17 mouse cellular contexts compared by ENCODE assay signal in genomic region chr7:16156105-16156714, GRCm38 (mm10). TPM values are rescaled to one million over a fixed set of nuclear protein-coding genes. Genes with fewer than 3 reads are reported as not detected.
DNase-seq lines count a peak whose midpoint lies in the region; ATAC-seq and TF ChIP-seq lines count a peak whose summit lies in the region.
"Had no signal": no experiment of that assay in that cellular context is flagged by ENCODE, and none has a peak within 500 bp of the region (broad histone marks: within the 10 kb centered on the region; RNA-seq: fewer than 3 reads in every experiment).

No protein-coding gene starts in this region.

- TF ChIP-seq POLR2A in cerebellum, adult 2 months (IDR thresholded peaks at IDR 0.05; ENCODE audit: borderline replicate concordance, insufficient read depth, low read length) = no peak
- no peak for TF ChIP-seq POLR2A in small intestine, adult 2 months (IDR thresholded peaks at IDR 0.05; ENCODE audit: low read depth, low read length)

- H3K27me3 ChIP-seq in cerebellum, adult 2 months (ENCODE audit: control insufficient read depth, insufficient read depth, low read length) = no peaks in the 10 kb centered on the region
- peaks cover 28% of the 10 kb centered on the region for H3K27me3 ChIP-seq in heart, embryonic 12.5 days (replicated peaks)
- peaks cover 6% of the 10 kb centered on the region; the same call in 1 of the 2 replicates for H3K27me3 ChIP-seq in small intestine, adult 2 months (ENCODE audit: control insufficient read depth, insufficient read depth, low read length)
- peaks cover 35% of the 10 kb centered on the region for H3K27me3 ChIP-seq in midbrain, embryonic 10.5 days (ENCODE audit: low read depth, poor library complexity, severe bottlenecking)

- no peak overlapping the region for H3K9ac ChIP-seq in heart, embryonic 12.5 days
- H3K9ac ChIP-seq: embryonic facial prominence, embryonic 15.5 days; hindbrain, embryonic 13.5 days; lung, embryonic 15.5 days; midbrain, embryonic 15.5 days had no signal

- peak overlapping the region; percentile 37; the same call in 1 of the 2 replicates for H3K27ac ChIP-seq in cerebellum, adult 2 months (ENCODE audit: insufficient read depth, low read length)
- peak overlapping the region; percentile 38 for H3K27ac ChIP-seq in left cerebral cortex, adult 2 months
- H3K27ac ChIP-seq in heart, embryonic 12.5 days (ENCODE audit: poor library complexity, severe bottlenecking) = peak overlapping the region; percentile 48
- peak overlapping the region; percentile 47; the same call in 1 of the 2 replicates for H3K27ac ChIP-seq in small intestine, adult 2 months (ENCODE audit: insufficient read depth, low read depth, low read length)
- no peak overlapping the region for H3K27ac ChIP-seq in midbrain, embryonic 10.5 days (replicated peaks)
- H3K27ac ChIP-seq: forebrain, embryonic 10.5 days; hindbrain, embryonic 13.5 days; limb, embryonic 10.5 days; lung, embryonic 15.5 days; midbrain, embryonic 15.5 days had no signal

- WGBS in cerebellum, adult 2 months = 25% methylated on average over 8 of the region's 8 CpGs
- 32% methylated on average over 8 of the region's 8 CpGs for WGBS in heart, embryonic 12.5 days
- WGBS in small intestine, adult 2 months = 33% methylated on average over 8 of the region's 8 CpGs
- WGBS in midbrain, embryonic 10.5 days = 85% methylated on average over 8 of the region's 8 CpGs

- no peak overlapping the region for H3K4me2 ChIP-seq in heart, embryonic 12.5 days
- H3K4me2 ChIP-seq: embryonic facial prominence, embryonic 15.5 days; hindbrain, embryonic 13.5 days; liver, embryonic 11.5 days; lung, embryonic 15.5 days; midbrain, embryonic 15.5 days had no signal

- DNase-seq in cerebellum, adult 2 months = no peak
- DNase-seq in cerebellum, postnatal 10 days = no peak
- DNase-seq in left cerebral cortex, adult 2 months (ENCODE audit: extremely low spot score in 1 of 2, low spot score in 2 of 2) = no peak
- no peak for DNase-seq in left cerebral cortex, postnatal 10 days (ENCODE audit: extremely low spot score in 1 of 2, low spot score in 2 of 2)
- no peak for DNase-seq in midbrain, embryonic 10.5 days (ENCODE audit: low spot score)
- DNase-seq in thymus, postnatal 10 days (ENCODE audit: low spot score in 2 of 2) = no peak
- DNase-seq: thymus, postnatal 36 days had no signal

- no peak overlapping the region for H3K4me3 ChIP-seq in cerebellum, adult 2 months (replicated peaks; ENCODE audit: insufficient read depth, low read depth, low read length)
- no peak overlapping the region for H3K4me3 ChIP-seq in left cerebral cortex, adult 2 months
- H3K4me3 ChIP-seq in heart, embryonic 12.5 days = no peak overlapping the region
- no peak overlapping the region for H3K4me3 ChIP-seq in small intestine, adult 2 months (ENCODE audit: low read depth, low read length)
- H3K4me3 ChIP-seq in midbrain, embryonic 10.5 days = no peak overlapping the region
- H3K4me3 ChIP-seq: embryonic facial prominence, embryonic 15.5 days; forebrain, embryonic 10.5 days; hindbrain, embryonic 13.5 days; limb, embryonic 10.5 days; lung, embryonic 15.5 days; midbrain, embryonic 15.5 days had no signal

- H3K9me3 ChIP-seq in heart, embryonic 12.5 days (replicated peaks) = peaks cover 2% of the 10 kb centered on the region
- H3K9me3 ChIP-seq in midbrain, embryonic 10.5 days (replicated peaks) = no peaks in the 10 kb centered on the region
- H3K9me3 ChIP-seq: embryonic facial prominence, embryonic 15.5 days; forebrain, embryonic 10.5 days; hindbrain, embryonic 13.5 days; limb, embryonic 10.5 days; lung, embryonic 15.5 days; midbrain, embryonic 15.5 days had no signal

- peaks cover 38% of the 10 kb centered on the region for H3K4me1 ChIP-seq in cerebellum, adult 2 months (ENCODE audit: control insufficient read depth, insufficient read depth, low read length)
- peaks cover 14% of the 10 kb centered on the region for H3K4me1 ChIP-seq in heart, embryonic 12.5 days (replicated peaks)
- peaks cover 2% of the 10 kb centered on the region; the same call in 1 of the 2 replicates for H3K4me1 ChIP-seq in small intestine, adult 2 months (ENCODE audit: control insufficient read depth, insufficient read depth, insufficient read length, low read length)
- H3K4me1 ChIP-seq in midbrain, embryonic 10.5 days = peaks cover 8% of the 10 kb centered on the region
- H3K4me1 ChIP-seq: lung, embryonic 15.5 days had no signal

- no peak for TF ChIP-seq CTCF in cerebellum, adult 2 months (IDR thresholded peaks at IDR 0.05; ENCODE audit: borderline replicate concordance, insufficient read depth, low read depth, low read length)
- no peak for TF ChIP-seq CTCF in left cerebral cortex, adult 2 months (IDR thresholded peaks at IDR 0.05)
- no peak for TF ChIP-seq CTCF in small intestine, adult 2 months (IDR thresholded peaks at IDR 0.05; ENCODE audit: extremely low read depth, insufficient read length, insufficient replicate concordance, low read depth, low read length)

- H3K36me3 ChIP-seq in heart, embryonic 12.5 days = no peaks in the 10 kb centered on the region
- H3K36me3 ChIP-seq in small intestine, adult 2 months (ENCODE audit: control insufficient read depth, insufficient read depth, low read length) = no peaks in the 10 kb centered on the region
- H3K36me3 ChIP-seq in midbrain, embryonic 10.5 days = no peaks in the 10 kb centered on the region
- H3K36me3 ChIP-seq: embryonic facial prominence, embryonic 15.5 days; forebrain, embryonic 10.5 days; limb, embryonic 10.5 days; lung, embryonic 15.5 days; midbrain, embryonic 15.5 days had no signal

- intact Hi-C loops in left cerebral cortex, adult 2 months (cut with DNase I) = no loop called here
- intact Hi-C loops in left cerebral cortex, postnatal 10 days (cut with DNase I) = no loop called here

- no peak for ATAC-seq in heart, embryonic 12.5 days (ENCODE audit: insufficient number of reproducible peaks, low FRiP score)
- ATAC-seq: midbrain, embryonic 15.5 days had no signal

RNA-seq across cellular contexts. Expression of gene Meis3, which starts 18.7 kb away (rescaled TPM):
- polyA plus RNA-seq in cerebellum, adult 2 months (2012; rRNA removed) = 93.5 and 94.2 TPM in 2 replicates
- total RNA-seq in left cerebral cortex, adult 2 months (2021) = 10 to 100 TPM; 39.8 to 42.6 TPM
- 10 to 100 TPM; 42.4 to 46.4 TPM for total RNA-seq in left cerebral cortex, postnatal 10 days (2021)
- polyA plus RNA-seq in heart, embryonic 12.5 days (2016; fragmentation: Nextera tagmentation; extraction: Ambion mirVana) = 18.2 and 21.5 TPM in 2 replicates
- 20.3 and 21.6 TPM in 2 replicates for polyA plus RNA-seq in small intestine, adult 2 months (2012; rRNA removed)
- polyA plus RNA-seq in midbrain, embryonic 10.5 days (2016; fragmentation: Nextera tagmentation; extraction: Ambion mirVana) = 80.7 and 99.3 TPM in 2 replicates
- total RNA-seq: megakaryocyte progenitor cell, adult 5-6 weeks had no signal

RNA-seq across cellular contexts. Expression of gene Slc8a2, which starts 26.6 kb away (rescaled TPM):
- polyA plus RNA-seq in cerebellum, adult 2 months (2012; rRNA removed) = 84.6 and 116 TPM in 2 replicates
- total RNA-seq in left cerebral cortex, adult 2 months (2021) = 100 to 1,000 TPM; 226 TPM
- total RNA-seq in left cerebral cortex, postnatal 10 days (2021) = 100 to 1,000 TPM; 285 to 298 TPM
- polyA plus RNA-seq in heart, embryonic 12.5 days (2016; fragmentation: Nextera tagmentation; extraction: Ambion mirVana) = 0.28 and 0.30 TPM in 2 replicates
- 1.5 and 1.9 TPM in 2 replicates for polyA plus RNA-seq in small intestine, adult 2 months (2012; rRNA removed)
- 0.21 and 0.25 TPM in 2 replicates for polyA plus RNA-seq in midbrain, embryonic 10.5 days (2016; fragmentation: Nextera tagmentation; extraction: Ambion mirVana)
- total RNA-seq: megakaryocyte progenitor cell, adult 5-6 weeks had no signal

RNA-seq across cellular contexts. Expression of gene Kptn, which starts 36.5 kb away (rescaled TPM):
- polyA plus RNA-seq in cerebellum, adult 2 months (2012; rRNA removed) = 56.4 and 60.5 TPM in 2 replicates
- total RNA-seq in left cerebral cortex, adult 2 months (2021) = 10 to 100 TPM; 42.9 to 46.3 TPM
- total RNA-seq in left cerebral cortex, postnatal 10 days (2021) = 10 to 100 TPM; 47.3 to 47.7 TPM
- polyA plus RNA-seq in heart, embryonic 12.5 days (2016; fragmentation: Nextera tagmentation; extraction: Ambion mirVana) = 29.4 and 31.0 TPM in 2 replicates
- polyA plus RNA-seq in small intestine, adult 2 months (2012; rRNA removed) = 15.3 and 31.2 TPM in 2 replicates
- polyA plus RNA-seq in midbrain, embryonic 10.5 days (2016; fragmentation: Nextera tagmentation; extraction: Ambion mirVana) = 28.8 and 30.6 TPM in 2 replicates

RNA-seq across cellular contexts. Expression of gene Napa, which starts 58.0 kb away (rescaled TPM):
- 447 and 471 TPM in 2 replicates for polyA plus RNA-seq in cerebellum, adult 2 months (2012; rRNA removed)
- 100 to 1,000 TPM; 269 to 280 TPM for total RNA-seq in left cerebral cortex, adult 2 months (2021)
- 100 to 1,000 TPM; 181 TPM for total RNA-seq in left cerebral cortex, postnatal 10 days (2021)
- 144 and 159 TPM in 2 replicates for polyA plus RNA-seq in heart, embryonic 12.5 days (2016; fragmentation: Nextera tagmentation; extraction: Ambion mirVana)
- polyA plus RNA-seq in small intestine, adult 2 months (2012; rRNA removed) = 82.7 and 139 TPM in 2 replicates
- 187 and 188 TPM in 2 replicates for polyA plus RNA-seq in midbrain, embryonic 10.5 days (2016; fragmentation: Nextera tagmentation; extraction: Ambion mirVana)

Comparison
In these comparisons a context has a peak if more than half of its experiments do, and no peak if none do; other contexts are left out.
1. RNA of gene Slc8a2, which starts 26.6 kb away (polyA plus RNA-seq): 84.6 to 116 TPM in cerebellum, adult 2 months; 1.5 to 1.9 TPM in small intestine, adult 2 months, 0.28 to 0.30 TPM in heart, embryonic 12.5 days and 0.21 to 0.25 TPM in midbrain, embryonic 10.5 days; every median in the first group is over 10 times any median in the second.